Mouse (Mus musculus) forebrain, embryonic 12.5 days (tissue): ENCODE measurements around the gene Rassf1. TPM values are rescaled to one million over a fixed set of nuclear protein-coding genes. Genes with fewer than 3 reads are reported as not detected.
A peak's percentile ranks its signal among the peaks of the same experiment; 100 is the strongest.

Experiments
- ATAC-seq: fragments of 200-750 bp; cut with Nextera tagmentation; 2 replicates; pipeline ENCODE4 v1.8.0; 2017; ENCODE audit warnings: moderate TSS enrichment; ENCODE audit not compliant: low FRiP score
- H3K27ac ChIP-seq: fragments of 300-500 bp; sonication (generic); 2 replicates; pipeline ENCODE4 v1.5.1; 2016; ENCODE audit warnings: mild to moderate bottlenecking
- H3K27me3 ChIP-seq: fragments of 300-500 bp; sonication (generic); 2 replicates; pipeline ENCODE4 v1.6.1; 2016; ENCODE audit warnings: mild to moderate bottlenecking
- H3K36me3 ChIP-seq: fragments of 300-500 bp; sonication (generic); replicated peaks from 2 replicates; pipeline ENCODE4 v1.6.1; 2016; ENCODE audit warnings: mild to moderate bottlenecking
- H3K4me1 ChIP-seq: fragments of 300-500 bp; sonication (generic); 2 replicates; pipeline ENCODE4 v1.6.1; 2016
- H3K4me2 ChIP-seq: fragments of 300-500 bp; sonication (generic); 2 replicates; pipeline ENCODE4 v1.6.1; 2016; ENCODE audit warnings: mild to moderate bottlenecking, moderate library complexity
- H3K4me3 ChIP-seq: fragments of 300-500 bp; sonication (generic); replicated peaks from 2 replicates; pipeline ENCODE4 v1.5.1; 2016; ENCODE audit warnings: mild to moderate bottlenecking
- H3K9ac ChIP-seq: fragments of 300-500 bp; sonication (generic); 2 replicates; pipeline ENCODE4 v1.6.1; 2016; ENCODE audit warnings: mild to moderate bottlenecking
- H3K9me3 ChIP-seq: fragments of 300-500 bp; sonication (generic); 2 replicates; pipeline ENCODE4 v1.6.1; 2016
- WGBS: fragments of 180-500 bp; shearing (Covaris S2); methylation state at CpG from one replicate; pipeline ENCODE4 v1.1.7; 2016; 5-methylcytosine and 5-hydroxymethylcytosine counted together
- polyA plus RNA-seq: library from polyadenylated mRNA; unstranded; fragments of >200 nt; fragmentation: Nextera tagmentation; extraction: Ambion mirVana; gene quantifications from 2 replicates; pipeline ENCODE4 v1.2.1, GENCODE M21; 2016

Rassf1 gene
- polyA plus RNA-seq, 1 experiment from 2014 or later, result 45.7 TPM

DNA sequence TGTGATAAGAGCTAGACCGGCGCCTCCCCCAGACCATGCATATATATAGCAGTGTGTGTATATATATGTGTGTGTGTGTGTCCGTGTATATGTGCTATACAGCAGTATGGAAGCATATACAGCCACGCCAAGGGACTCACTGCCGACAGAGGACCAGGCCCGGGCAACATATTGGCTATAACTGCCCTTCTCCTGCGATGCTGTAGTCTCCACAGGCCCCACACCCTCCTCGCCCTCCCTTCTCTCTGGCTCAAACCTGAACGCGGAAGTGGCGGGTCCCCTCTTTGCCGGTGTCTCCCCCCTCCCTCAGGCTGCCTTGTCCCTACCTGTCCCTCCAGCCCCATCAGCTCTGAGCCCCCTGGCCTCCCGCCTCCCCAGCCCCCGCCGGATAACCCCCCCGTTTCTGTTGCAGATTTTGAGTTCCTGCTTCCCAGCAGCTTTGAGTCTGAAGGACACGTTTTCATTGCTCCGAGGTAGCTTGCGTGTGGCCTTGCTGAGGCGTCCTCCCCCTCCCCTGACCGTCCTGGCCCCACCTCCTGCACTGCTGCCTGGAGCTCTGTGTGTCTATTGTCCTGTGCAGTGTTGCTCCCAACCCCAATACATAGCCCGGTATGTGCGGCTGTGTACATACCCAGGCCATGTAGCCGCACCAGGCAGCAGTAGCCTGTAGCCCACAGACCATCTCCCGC, 29.5 kb upstream of the Rassf1 start:
- peaks cover 32% of the 10 kb centered on the region for H3K27me3 ChIP-seq
- 20% methylated on average over 24 of the region's 25 CpGs for WGBS

DNA sequence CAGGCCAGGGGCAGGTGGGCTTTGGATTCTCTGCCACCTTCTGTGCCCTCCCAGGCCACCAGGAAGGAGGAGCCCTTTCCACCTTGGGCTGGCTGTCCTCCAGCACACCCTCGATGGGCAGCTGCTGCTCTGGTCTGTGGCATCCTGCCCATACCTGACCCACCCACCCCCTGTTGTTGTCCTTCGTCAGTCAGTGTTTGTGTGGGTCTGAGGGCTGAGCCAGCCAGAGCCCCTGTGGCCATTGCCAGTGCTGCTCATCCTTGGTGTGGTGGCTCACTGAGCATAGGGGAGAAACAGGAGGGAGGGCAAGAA, 29.0 kb upstream of the Rassf1 start:
- no peaks in the 10 kb centered on the region for H3K9me3 ChIP-seq
- peaks cover 41% of the 10 kb centered on the region for H3K4me1 ChIP-seq
- peak overlapping the region; percentile 44; the same call in 1 of the 2 replicates for H3K4me2 ChIP-seq
- H3K27ac ChIP-seq, result no peak overlapping the region
- ATAC-seq, result peak; percentile 1; the same call in 1 of the 2 replicates
- H3K9ac ChIP-seq, result peak overlapping the region; percentile 12
- H3K27me3 ChIP-seq, result peaks cover 37% of the 10 kb centered on the region
- H3K4me3 ChIP-seq, result no peak overlapping the region
- 39% methylated on average over 2 of the region's 2 CpGs for WGBS
- no peaks in the 10 kb centered on the region for H3K36me3 ChIP-seq

More for the DNA sequence above, 29.5 kb upstream of the Rassf1 start:
- Histone ChIP-seq H3K27ac (no peak overlapping the region), H3K4me1 (peaks cover 36% of the 10 kb centered on the region), H3K9ac (peak overlapping the region; percentile 12), H3K36me3 (no peaks in the 10 kb centered on the region), H3K4me2 (peak overlapping the region; percentile 44), H3K4me3 (0 out of 2 replicates have a peak overlapping the region, but pooled peaks have one; percentile 4), H3K9me3 (no peaks in the 10 kb centered on the region)
- peak; percentile 45; the same call in 1 of the 2 replicates for ATAC-seq

DNA sequence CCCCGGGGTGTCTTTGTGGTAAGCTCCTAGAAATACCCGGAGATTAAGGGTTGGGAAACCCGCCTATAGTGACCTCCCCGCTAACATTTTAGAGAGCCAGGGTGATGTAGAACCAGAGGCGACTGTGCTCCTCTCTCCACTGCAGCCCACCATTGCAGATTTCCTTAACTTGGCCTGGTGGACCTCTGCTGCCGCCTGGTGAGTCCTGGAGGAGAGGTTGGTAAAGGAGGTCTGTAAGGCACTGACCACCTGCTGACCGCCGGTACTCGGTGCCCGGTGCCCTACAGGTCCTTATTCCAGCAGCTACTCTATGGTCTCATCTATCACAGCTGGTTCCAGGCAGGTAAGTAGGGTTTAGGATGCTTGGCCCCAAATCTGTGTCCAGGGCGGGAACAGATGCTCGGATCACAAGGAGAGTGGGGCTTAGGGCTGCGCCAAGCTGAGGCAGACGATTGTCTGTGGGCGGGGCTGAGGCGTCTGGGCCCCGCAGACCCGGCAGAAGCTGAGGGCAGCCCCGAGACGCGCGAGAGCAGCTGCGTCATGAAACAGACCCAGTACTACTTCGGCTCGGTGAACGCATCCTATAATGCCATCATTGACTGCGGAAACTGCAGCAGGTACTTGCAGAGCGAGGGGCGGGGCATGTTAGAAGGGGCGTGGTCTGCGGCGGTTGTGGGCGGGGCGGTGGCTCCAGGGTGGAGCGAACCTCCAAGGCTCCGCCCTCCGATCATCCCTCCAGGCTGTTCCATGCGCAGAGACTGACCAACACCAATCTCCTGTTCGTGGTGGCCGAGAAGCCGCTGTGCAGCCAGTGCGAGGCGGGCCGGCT, 24.9 kb upstream of the Rassf1 start:
- Histone ChIP-seq H3K4me2 (peak overlapping the region; percentile 55), H3K27me3 (peaks cover 59% of the 10 kb centered on the region), H3K9me3 (no peaks in the 10 kb centered on the region), H3K36me3 (no peaks in the 10 kb centered on the region), H3K27ac (no peak overlapping the region), H3K4me1 (peaks cover 27% of the 10 kb centered on the region), H3K9ac (no peak overlapping the region), H3K4me3 (peak overlapping the region; percentile 37)
- peak; percentile 63 for ATAC-seq
- 5% methylated on average over 40 of the region's 44 CpGs for WGBS

DNA sequence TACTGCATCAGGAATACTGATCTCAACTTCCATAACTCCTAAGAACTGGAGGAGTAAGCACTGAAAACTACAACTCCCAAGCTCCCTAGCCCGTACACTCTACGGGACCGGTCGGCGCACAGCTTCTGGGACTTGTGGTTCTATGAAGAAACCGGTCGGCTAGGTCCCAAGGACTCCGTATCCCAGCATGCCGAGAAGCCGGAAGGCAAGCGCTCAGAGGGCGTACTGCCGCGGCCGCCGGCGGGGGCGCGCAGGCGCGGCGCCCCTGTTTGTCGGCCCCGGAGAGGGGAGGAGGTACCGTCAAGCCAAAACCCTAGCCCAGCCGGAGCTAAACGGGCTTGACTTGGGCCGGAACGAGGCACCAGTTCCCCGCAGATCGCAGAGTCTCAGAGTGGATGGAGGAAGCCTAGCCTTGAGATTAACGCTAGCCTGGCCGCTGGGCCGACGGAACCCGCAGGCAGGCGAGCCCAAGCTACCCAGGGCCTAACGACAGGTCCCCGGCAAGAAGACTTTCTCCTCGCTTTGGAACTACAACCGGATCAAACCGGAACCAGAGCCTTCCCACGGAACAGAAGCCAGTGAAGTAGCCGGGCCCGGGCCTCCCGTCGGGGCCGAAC, 17.5 kb upstream of the Rassf1 start, which contains the start of gene Tmem115:
Gene Tmem115, plus strand, starts transcription at position 155 of the 617 bp plus-strand sequence.
- ATAC-seq, result peak; percentile 98
- peak within 1 kb of the TSS; percentile 33 for H3K27ac ChIP-seq
- WGBS, result under 1% methylated on average over 47 of the region's 48 CpGs

DNA sequence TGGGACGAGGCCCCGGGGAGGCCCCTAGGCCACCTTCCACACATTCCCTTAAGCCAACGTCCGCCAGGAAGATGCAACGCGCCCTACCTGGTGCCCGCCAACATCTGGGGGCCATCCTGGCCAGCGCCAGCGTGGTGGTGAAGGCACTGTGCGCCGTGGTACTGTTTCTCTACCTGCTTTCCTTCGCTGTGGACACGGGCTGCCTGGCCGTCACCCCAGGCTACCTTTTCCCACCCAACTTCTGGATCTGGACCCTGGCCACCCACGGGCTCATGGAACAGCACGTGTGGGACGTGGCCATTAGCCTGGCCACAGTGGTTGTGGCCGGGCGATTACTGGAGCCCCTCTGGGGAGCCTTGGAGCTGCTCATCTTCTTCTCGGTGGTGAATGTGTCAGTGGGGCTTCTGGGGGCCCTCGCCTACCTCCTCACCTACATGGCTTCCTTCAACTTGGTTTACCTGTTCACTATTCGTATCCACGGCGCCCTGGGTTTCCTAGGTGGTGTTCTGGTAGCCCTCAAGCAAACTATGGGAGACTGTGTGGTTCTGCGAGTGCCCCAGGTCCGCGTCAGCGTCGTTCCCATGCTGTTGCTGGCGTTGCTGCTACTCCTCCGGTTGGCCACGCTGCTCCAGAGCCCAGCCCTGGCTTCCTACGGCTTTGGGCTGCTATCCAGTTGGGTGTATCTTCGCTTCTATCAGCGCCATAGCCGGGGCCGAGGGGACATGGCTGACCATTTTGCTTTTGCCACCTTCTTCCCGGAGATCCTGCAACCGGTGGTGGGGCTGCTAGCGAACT, 16.8 kb upstream of the Rassf1 start:
- Histone ChIP-seq H3K27ac (peak overlapping the region; percentile 33), H3K9ac (peak overlapping the region; percentile 88), H3K27me3 (0 out of 2 replicates have a peak, but pooled peaks cover 8% of the 10 kb centered on the region), H3K4me1 (peaks cover 34% of the 10 kb centered on the region), H3K4me3 (peak overlapping the region; percentile 79), H3K36me3 (peaks cover 24% of the 10 kb centered on the region), H3K4me2 (peak overlapping the region; percentile 100), H3K9me3 (no peaks in the 10 kb centered on the region)
- under 1% methylated on average over 40 of the region's 40 CpGs for WGBS
- ATAC-seq, result no peak; the same call in none of the 2 replicates

More for the DNA sequence above, 17.5 kb upstream of the Rassf1 start, which contains the start of gene Tmem115:
- Histone ChIP-seq H3K9me3 (no peaks in the 10 kb centered on the region), H3K9ac (peak within 1 kb of the TSS; percentile 88), H3K4me3 (peak within 1 kb of the TSS; percentile 79), H3K36me3 (peaks cover 17% of the 10 kb centered on the region), H3K4me2 (peak within 1 kb of the TSS; percentile 100), H3K27me3 (peaks cover 11% of the 10 kb centered on the region; the same call in 1 of the 2 replicates), H3K4me1 (peaks cover 34% of the 10 kb centered on the region)

DNA sequence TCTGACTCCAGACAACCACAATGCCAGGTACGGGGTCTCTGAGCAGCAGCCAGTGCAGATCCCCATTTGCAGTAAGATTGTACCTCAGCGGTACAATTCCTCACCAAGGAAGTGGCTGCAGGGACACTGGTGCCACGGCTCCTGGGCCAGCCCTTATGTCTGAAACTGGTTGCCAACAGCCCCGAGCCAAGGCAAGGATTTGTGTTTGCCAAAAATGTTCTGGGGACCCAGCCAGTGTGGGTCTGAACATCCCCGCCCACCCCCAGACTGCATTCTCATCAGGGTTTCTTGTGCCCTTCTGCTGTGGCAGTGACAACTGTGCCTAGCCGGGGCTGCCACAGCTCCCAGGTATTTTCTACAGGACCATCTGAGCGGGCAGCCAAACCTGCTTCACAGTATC, 13.1 kb upstream of the Rassf1 start:
- Histone ChIP-seq H3K27ac (no peak overlapping the region), H3K4me1 (peaks cover 57% of the 10 kb centered on the region), H3K27me3 (no peaks in the 10 kb centered on the region), H3K9me3 (no peaks in the 10 kb centered on the region), H3K36me3 (peaks cover 33% of the 10 kb centered on the region), H3K4me3 (no peak overlapping the region), H3K9ac (no peak overlapping the region), H3K4me2 (no peak overlapping the region)
- ATAC-seq, result no peak
- 96% methylated on average over 7 of the region's 7 CpGs for WGBS

DNA sequence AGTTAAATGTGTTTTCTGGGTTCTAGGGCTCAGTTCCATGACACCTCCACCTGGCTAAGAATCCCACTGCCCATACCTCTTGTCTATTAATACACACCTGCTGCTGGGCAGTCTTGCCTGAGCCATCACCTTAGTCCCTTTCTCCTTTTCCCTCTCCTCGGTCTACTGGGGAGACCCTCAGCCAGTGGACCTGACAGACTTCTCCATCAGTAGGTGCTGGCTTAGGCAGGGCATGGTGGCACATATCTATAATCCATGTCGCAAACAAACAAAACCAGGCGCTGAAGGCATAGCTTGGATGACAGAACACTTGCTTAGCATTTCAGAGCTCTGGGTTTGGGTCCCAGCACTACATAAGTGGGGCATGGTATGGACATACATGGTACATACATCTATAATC, 12.6 kb upstream of the Rassf1 start:
- Histone ChIP-seq H3K27me3 (no peaks in the 10 kb centered on the region), H3K9ac (no peak overlapping the region), H3K4me3 (no peak overlapping the region), H3K9me3 (no peaks in the 10 kb centered on the region), H3K4me2 (no peak overlapping the region), H3K27ac (no peak overlapping the region), H3K4me1 (peaks cover 57% of the 10 kb centered on the region), H3K36me3 (peaks cover 36% of the 10 kb centered on the region)
- 91% methylated on average over 3 of the region's 3 CpGs for WGBS
- ATAC-seq, result no peak

DNA sequence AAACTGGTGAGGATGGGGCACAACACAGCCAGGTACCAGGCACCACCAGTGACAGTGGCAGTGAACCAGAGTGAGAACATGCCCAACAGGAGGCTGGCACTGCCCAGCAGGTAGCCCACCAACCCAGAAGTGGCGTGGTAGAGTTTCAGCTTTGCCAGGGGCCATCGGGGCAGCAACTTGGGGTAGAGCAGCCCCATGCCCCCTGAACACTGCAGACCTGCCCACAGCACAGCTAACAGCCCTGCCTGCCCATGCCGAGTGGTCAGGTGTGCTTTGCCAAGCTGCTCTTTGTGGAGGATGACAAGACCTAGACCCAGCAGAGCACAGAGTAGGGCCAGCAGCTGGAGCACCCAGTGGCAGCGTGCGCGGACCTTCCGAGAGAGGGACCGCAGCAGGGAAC, 11.4 kb upstream of the Rassf1 start:
- Histone ChIP-seq H3K27me3 (no peaks in the 10 kb centered on the region), H3K36me3 (peaks cover 49% of the 10 kb centered on the region), H3K27ac (no peak overlapping the region), H3K4me3 (no peak overlapping the region), H3K9me3 (no peaks in the 10 kb centered on the region), H3K4me2 (no peak overlapping the region), H3K9ac (no peak overlapping the region), H3K4me1 (peaks cover 52% of the 10 kb centered on the region)
- ATAC-seq, result no peak
- 91% methylated on average over 8 of the region's 8 CpGs for WGBS

DNA sequence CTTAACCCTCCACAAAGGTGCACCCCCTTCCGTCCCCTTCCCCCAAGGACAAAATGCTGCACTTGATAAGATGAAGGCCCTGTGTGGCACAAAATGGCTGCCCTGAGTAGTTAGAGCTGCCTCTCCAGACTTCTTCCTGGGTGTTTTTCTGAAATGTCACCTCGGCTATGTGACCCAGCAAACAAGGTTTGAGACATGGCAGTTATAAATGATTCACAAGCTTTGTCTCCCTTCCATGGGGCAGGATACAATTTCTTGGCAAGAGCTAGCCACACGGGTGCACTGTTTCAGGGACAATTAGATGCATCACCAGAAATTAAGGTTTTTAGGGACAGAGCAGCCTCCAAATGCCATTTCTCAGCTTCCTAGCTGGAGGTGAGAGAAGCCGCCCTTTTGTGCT, 10.9 kb upstream of the Rassf1 start:
- Histone ChIP-seq H3K27me3 (no peaks in the 10 kb centered on the region), H3K4me1 (peaks cover 48% of the 10 kb centered on the region), H3K27ac (no peak overlapping the region), H3K4me2 (no peak overlapping the region), H3K9me3 (no peaks in the 10 kb centered on the region), H3K36me3 (peaks cover 49% of the 10 kb centered on the region), H3K9ac (no peak overlapping the region), H3K4me3 (no peak overlapping the region)
- ATAC-seq, result no peak
- WGBS, result 80% methylated on average over 4 of the region's 4 CpGs

DNA sequence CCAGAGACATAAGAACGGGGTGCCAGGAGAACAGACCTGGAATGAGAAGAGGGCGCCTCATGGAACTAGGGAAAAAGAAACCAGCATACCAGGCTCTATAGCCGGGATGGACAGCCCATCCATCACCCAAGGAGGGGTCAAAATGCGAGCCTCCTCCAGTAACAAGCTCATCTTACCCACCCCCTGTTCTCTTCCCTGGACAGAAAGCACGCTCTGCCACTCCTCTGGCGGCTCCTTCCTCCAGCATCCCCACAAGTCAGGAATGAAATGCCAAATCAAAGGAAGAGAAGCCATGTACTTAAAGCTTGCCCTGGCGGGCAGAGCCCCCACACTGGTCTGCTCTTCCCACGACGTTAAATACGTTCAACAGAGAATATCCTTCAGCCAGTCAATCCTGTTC, 10.3 kb upstream of the Rassf1 start:
- peaks cover 42% of the 10 kb centered on the region for H3K4me1 ChIP-seq
- peak overlapping the region; percentile 94 for H3K4me2 ChIP-seq
- no peaks in the 10 kb centered on the region for H3K9me3 ChIP-seq
- peaks cover 49% of the 10 kb centered on the region for H3K36me3 ChIP-seq
- no peak overlapping the region for H3K27ac ChIP-seq
- no peak for ATAC-seq
- 0 out of 2 replicates have a peak overlapping the region, but pooled peaks have one; percentile 74 for H3K9ac ChIP-seq
- WGBS, result 37% methylated on average over 10 of the region's 10 CpGs
- no peaks in the 10 kb centered on the region for H3K27me3 ChIP-seq
- H3K4me3 ChIP-seq, result peak overlapping the region; percentile 65

DNA sequence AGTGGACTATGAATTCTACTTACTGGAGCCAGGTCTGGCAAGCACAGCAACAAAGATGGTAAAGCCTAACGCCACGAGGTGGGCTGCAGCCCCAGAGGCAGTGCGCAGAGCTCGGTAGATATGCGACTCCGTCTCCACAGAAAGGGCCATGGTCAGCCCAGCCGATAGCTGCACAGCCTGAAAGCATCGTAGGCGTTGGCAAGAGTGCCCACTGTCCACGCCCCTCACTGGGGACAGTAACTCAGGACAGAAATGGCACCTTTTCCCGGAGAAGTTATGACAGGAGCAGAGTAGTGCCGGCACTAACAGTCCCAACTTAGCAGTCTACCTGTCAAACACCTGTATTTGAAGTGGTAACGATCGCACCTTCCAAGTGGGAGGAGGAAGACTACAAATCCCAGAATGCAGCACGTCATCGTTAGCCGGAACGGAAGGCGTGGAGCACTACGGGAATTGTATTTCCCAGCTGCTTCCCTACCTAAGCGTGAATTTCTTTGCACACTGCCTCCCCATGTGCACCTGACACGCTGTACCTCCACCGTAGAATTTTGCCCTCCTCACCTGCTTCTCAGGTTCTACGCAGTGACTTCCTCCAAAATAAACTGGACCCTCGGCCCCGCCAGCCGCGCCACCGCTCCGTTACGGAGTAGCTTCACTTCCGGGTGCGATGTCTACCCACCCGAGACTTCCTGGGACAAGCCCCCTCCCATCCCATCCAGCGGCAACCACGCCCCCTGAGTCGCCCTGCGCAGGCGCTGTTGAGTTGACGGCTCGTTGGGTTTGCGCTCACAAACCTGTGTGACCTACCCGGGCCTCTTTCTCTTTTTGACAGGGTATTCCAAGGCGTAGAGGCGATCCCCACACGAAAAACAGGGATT, 9.6 kb upstream of the Rassf1 start, which contains the start of the genes Cyb561d2 and Nprl2:
Gene Cyb561d2, minus strand, starts transcription at position 720 of the 878 bp plus-strand sequence.
Gene Nprl2, plus strand, starts transcription at position 753 of the 878 bp plus-strand sequence.
- Histone ChIP-seq H3K4me1 (peaks cover 41% of the 10 kb centered on the region), H3K36me3 (peaks cover 49% of the 10 kb centered on the region), H3K4me2 (peak within 1 kb of the TSS; percentile 94), H3K27me3 (no peaks in the 10 kb centered on the region), H3K4me3 (peak within 1 kb of the TSS; percentile 65), H3K27ac (peak within 1 kb of the TSS; percentile 31; the same call in 1 of the 2 replicates), H3K9ac (peak within 1 kb of the TSS; percentile 74), H3K9me3 (no peaks in the 10 kb centered on the region)
- 1% methylated on average over 46 of the region's 46 CpGs for WGBS
- ATAC-seq, result peak; percentile 90
